Mouse (Mus musculus) bone marrow, adult 2 months (tissue): ENCODE results near the gene Sos1. TPM values are rescaled to one million over a fixed set of nuclear protein-coding genes. Genes with fewer than 3 reads are reported as not detected.
"Not testable (repeated sequence)": the region's sequence is repeated elsewhere in the genome, so short reads cannot be mapped to it uniquely, and the experiment has no call there.

ENCODE experiments used
- H3K27ac ChIP-seq: fragments of 200-500 bp; 2 replicates; pipeline ENCODE4 v1.5.1; 2012; ENCODE audit warnings: low read depth, mild to moderate bottlenecking, control low read depth, inconsistent platforms, low read length; ENCODE audit not compliant: control insufficient read depth, poor library complexity, insufficient read depth
- H3K4me1 ChIP-seq: fragments of 200-500 bp; 2 replicates; pipeline ENCODE4 v1.6.1; 2011; ENCODE audit warnings: low read length; ENCODE audit not compliant: control insufficient read depth, insufficient read depth
- H3K4me3 ChIP-seq: fragments of 200-500 bp; replicated peaks from 2 replicates; pipeline ENCODE3; 2011; ENCODE audit warnings: mild to moderate bottlenecking, low read depth, low read length, control low read depth; ENCODE audit not compliant: control insufficient read depth
- CTCF ChIP-seq: fragments of 200-500 bp; IDR thresholded peaks from 2 replicates; pipeline ENCODE4 v1.5.1; 2011; ENCODE audit warnings: low read length, control low read depth; ENCODE audit not compliant: control insufficient read depth, insufficient read depth
- POLR2A ChIP-seq: fragments of 200-500 bp; IDR thresholded peaks from 2 replicates; pipeline ENCODE4 v1.6.1; 2011; ENCODE audit warnings: low read depth, mild to moderate bottlenecking, control low read depth, low read length, borderline replicate concordance; ENCODE audit not compliant: control insufficient read depth
- WGBS: fragments of 180-500 bp; shearing (Covaris S2); methylation state at CpG from one replicate; pipeline ENCODE4 v1.1.7; 2018; 5-methylcytosine and 5-hydroxymethylcytosine counted together
- polyA plus RNA-seq: library from polyadenylated mRNA; stranded (reverse); fragments of >200 nt; gene quantifications from 2 replicates; pipeline ENCODE4 v1.2.4, GENCODE M21; 2011; ENCODE audit warnings: low replicate concordance; ENCODE audit not compliant: missing spikeins, insufficient read depth, insufficient read length

Sos1 gene
- polyA plus RNA-seq, 1 experiment = 5.5 TPM

DNA sequence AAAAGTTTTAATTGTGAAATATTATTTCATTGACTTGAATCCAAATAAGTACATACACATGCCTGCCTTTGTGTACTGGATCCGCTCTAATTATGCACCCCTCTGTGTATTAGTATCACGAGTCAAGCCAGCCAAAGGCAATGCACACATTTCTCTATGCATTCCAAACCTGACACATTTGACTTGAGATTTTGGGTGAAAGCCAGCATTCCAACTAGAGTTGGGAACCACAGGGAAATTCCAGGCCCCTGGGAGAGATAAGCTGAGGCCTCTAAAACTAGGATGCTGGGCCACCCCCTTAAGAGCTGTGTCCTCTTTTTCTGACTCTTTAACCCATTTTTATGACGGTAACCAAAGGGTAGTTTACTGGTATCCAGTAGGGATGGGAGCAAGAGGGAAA lies 8.7 kb upstream of the Sos1 start:
- H3K4me3 ChIP-seq = no peak overlapping the region
- H3K4me1 ChIP-seq = no peaks in the 10 kb centered on the region
- no peak for TF ChIP-seq POLR2A
- no peak for TF ChIP-seq CTCF
- no peak overlapping the region for H3K27ac ChIP-seq
- 91% methylated on average over 3 of the region's 3 CpGs for WGBS

GRCm38 (mm10) chr17:80485160-80485559 lies 4.9 kb upstream of the Sos1 start:
- WGBS = 38% methylated on average over 5 of the region's 5 CpGs
- Histone ChIP-seq H3K4me3 (no peak overlapping the region), H3K4me1 (no peaks in the 10 kb centered on the region), H3K27ac (no peak overlapping the region)
- TF ChIP-seq POLR2A = no peak
- no peak for TF ChIP-seq CTCF

DNA sequence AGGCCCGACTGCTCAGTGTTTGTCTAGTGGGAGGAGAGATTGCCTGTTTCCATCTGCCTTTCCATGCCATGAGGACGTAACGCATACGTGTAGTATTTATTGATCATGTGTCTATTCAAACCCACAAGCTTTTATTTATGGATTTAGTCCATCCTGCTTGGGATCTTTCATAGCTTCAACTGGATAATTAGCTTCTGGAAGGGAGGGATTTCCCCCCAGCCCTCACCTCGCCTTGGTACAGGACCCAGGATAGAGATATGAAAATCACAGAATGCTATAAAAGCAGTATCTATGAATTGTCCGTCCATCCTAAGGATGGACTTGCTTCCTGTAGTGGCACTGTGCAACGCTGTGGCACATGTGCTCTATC lies 587 bp upstream of the Sos1 start:
- TF ChIP-seq POLR2A = no peak
- TF ChIP-seq CTCF = no peak
- WGBS = 49% methylated on average over 7 of the region's 7 CpGs
- H3K4me1 ChIP-seq = no peaks in the 10 kb centered on the region
- H3K27ac ChIP-seq = no peak overlapping the region
- no peak overlapping the region for H3K4me3 ChIP-seq

- peak overlapping the region; percentile 93 for H3K27ac ChIP-seq
- WGBS = under 1% methylated on average over 71 of the region's 71 CpGs
- H3K4me1 ChIP-seq = no peaks in the 10 kb centered on the region
- no peak; the same call in 1 of the 2 replicates for TF ChIP-seq POLR2A
- TF ChIP-seq CTCF = no peak
- peak overlapping the region; percentile 76 for H3K4me3 ChIP-seq
Observed at GRCm38 (mm10) chr17:80479295-80480030, 790 bp downstream of the Sos1 start.

DNA sequence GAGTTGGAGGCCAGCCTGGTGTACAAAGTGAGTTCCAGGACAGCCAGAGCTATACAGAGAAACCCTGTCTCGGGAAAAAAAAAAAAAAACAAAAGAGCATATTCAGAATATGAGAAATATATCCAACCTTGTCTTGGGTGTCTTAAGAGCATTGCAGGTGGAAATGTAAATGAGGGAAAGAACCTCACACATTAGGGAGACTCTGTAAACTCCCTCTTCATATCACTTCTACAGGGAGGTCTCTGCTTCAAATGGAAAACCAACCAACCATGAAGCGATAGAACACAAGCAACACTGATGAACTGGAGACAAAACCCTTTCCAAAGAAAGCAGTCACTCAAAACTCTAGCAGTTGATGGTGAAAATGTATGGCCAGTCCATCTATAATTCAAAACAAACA lies 2.6 kb downstream of the Sos1 start:
- 81% methylated on average over 2 of the region's 2 CpGs for WGBS
- no peak overlapping the region for H3K27ac ChIP-seq
- TF ChIP-seq POLR2A = no peak
- no peak for TF ChIP-seq CTCF
- no peak overlapping the region for H3K4me3 ChIP-seq
- no peaks in the 10 kb centered on the region; the same call in 1 of the 2 replicates for H3K4me1 ChIP-seq

GRCm38 (mm10) chr17:80476496-80476895 lies 3.8 kb downstream of the Sos1 start:
- H3K4me1 ChIP-seq = no peaks in the 10 kb centered on the region; the same call in 1 of the 2 replicates
- no peak overlapping the region for H3K27ac ChIP-seq
- 51% methylated on average over 4 of the region's 4 CpGs for WGBS
- TF ChIP-seq POLR2A = no peak
- TF ChIP-seq CTCF = no peak
- H3K4me3 ChIP-seq = no peak overlapping the region

DNA sequence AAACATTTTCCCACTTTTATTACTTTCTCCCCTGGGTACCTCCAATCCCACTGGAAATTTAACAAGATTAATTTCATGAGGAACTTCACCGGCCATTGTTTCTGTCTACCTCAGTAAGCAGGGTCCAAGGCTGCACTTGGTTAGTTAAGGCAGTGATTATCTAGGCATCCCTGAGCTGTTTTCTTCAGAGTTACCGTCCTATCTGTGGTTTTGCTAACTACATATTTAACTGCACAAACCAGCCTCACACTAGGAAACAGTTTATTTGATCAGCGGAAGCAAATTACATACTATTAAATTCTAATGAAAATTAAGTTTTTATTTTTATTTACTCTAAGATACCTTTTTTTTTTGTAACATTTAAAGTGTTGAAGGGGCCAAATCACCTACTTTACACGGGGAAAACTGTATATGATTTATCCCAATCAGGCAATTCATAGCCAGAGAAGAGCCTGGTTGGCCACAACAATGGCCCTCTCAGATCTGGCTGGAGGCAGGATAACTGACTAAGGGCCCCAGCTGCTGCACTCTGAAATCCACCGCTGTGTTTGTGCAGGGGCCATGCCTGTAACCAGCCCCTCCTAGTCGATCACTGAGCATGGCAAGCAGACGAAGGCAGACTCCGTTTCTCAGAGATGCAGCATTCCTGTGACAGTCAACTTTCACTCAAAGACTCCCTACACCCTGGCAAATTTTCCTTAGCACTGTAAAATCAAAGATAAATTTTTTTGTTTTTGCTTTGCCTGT lies 9.0 kb downstream of the Sos1 start:
- Histone ChIP-seq H3K4me1 (peaks cover 4% of the 10 kb centered on the region; the same call in 1 of the 2 replicates), H3K27ac (no peak overlapping the region), H3K4me3 (no peak overlapping the region)
- TF ChIP-seq CTCF (no peak), POLR2A (no peak)
- 66% methylated on average over 8 of the region's 8 CpGs for WGBS

- not testable (repeated sequence) for H3K27ac ChIP-seq, H3K4me1 ChIP-seq
Observed at GRCm38 (mm10) chr17:80468417-80468894, 11.8 kb downstream of the Sos1 start.

More at GRCm38 (mm10) chr17:80468417-80468894, 11.8 kb downstream of the Sos1 start:
- not testable (repeated sequence) for H3K4me3 ChIP-seq
- 4% methylated on average over 3 of the region's 3 CpGs for WGBS
